Mouse (Mus musculus): Measurements from ENCODE around the gene Tnfrsf25.

Gene Tnfrsf25

GRCm38 (mm10) chr4:152125161-152126025, 9.7 kb downstream of the Tnfrsf25 start:
- DNase-seq: peak in 1 of 2 experiments; percentile 30

GRCm38 (mm10) chr4:152126026-152126920, 10.5 kb downstream of the Tnfrsf25 start:
- DNase-seq: no peak

GRCm38 (mm10) chr4:152127884-152128283, 12.2 kb downstream of the Tnfrsf25 start:
- DNase-seq: no peak

DNA sequence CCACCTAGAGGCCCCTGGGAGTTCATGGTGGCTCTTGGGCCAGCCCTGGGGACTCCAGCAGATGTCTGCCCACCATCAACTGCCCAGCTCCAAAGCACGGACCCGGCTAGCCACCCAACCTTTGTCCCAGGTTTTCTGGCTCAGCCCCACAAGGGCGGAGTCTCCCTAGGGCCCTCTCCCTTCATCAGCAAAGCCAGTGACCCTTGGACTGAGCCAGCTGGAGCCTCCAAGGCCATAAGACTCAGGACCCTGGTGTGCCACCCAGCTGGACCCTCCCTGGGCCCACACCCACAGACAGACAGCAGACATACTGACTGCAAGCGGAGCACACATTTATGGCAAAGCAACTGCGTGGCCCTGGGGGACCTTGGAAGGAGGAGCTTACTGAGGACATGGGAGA, 13.1 kb downstream of the Tnfrsf25 start:
- DNase-seq: no peak

GRCm38 (mm10) chr4:152129395-152129930, 13.7 kb downstream of the Tnfrsf25 start:
- DNase-seq: no peak

DNA sequence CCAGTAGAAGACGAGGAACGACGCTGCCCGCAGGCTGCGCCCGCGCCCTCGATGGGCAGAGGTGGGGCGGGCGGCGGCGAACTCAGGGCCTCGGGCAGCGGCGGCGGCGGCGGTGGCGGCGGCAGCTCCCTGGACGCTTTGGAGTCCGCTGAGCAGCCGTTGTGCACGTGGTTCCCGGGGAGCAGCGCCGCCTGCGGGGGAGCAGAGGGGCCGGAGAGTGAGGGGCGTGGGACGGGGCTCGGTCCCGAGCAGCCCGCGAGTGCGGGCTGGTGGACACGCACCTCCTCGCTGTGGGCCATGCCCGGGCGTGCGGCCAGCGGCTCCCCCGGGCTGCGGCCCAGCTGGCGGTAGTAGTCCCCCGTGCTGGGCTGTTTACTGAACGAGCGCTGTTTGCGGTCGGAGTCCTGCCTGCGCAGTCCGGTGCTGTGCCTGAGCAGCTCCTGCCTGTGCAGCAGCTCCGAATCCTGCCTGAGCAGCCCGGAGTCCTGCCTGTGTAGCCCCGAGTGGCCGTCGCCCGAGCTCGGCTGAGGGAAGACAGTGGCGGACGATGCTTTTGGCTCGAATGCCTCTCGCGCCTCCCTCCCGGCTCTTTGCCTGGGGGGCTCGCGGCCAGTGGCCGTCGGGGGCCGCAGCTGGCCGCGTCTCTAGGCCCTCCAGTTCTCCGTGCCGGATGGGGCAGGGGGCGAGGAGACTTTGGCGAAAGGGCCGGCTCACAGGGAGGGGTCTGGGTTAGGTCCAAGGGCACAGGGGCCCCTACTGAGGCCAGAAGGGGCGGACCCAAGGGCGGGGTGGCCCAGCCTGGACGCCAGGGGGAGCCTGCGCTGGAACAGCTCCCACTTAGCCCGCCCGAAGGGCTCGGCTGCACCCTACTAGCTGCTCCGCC, 15.3 kb downstream of the Tnfrsf25 start:
- peak; percentile 42 to 67 for DNase-seq

DNA sequence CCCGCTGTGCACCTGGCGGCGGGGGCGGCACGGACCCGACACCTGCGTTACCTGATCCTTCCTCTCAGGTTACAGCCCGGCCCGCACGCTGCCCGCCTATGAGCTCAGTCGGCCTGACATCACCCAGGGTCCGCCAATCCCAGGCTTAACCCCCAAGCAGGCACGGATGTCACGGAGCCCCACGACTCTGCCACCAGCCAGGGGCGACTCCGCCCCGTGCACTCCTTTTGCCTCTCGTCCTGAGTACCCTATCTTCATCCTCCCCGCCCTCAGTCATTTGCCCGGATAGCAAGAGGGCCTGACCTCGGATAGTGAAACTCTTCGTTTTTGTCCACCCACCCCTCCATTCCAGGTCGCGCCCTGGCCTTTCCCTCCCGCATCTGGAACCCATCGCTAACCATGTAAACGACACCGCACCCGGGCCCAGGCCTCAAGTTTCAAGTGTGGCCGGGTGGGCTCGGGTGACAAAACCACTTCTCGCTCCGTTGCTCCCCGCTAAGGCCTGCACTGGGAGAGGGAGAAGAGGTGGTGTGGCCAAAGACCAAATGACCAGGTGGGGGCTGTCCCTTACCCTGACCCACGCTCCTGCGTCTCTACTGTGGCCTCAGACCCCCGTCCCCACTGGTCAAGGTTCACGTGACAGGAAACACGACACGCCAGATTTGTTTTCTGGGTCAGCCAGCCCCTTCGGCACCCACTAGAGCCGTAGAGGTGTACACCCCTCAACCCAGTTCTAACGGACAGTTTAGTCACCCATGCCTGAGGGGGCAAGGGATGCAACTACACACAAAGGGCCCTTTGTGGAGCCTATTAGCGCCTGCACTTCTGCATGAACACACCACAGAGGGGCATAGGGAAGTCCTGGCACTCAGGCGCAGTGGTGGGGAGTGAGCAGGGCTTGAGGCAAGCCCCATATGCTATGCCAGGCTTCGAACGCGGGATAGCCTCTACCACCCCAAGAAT, 16.4 kb downstream of the Tnfrsf25 start:
- DNase-seq: no peak

DNA sequence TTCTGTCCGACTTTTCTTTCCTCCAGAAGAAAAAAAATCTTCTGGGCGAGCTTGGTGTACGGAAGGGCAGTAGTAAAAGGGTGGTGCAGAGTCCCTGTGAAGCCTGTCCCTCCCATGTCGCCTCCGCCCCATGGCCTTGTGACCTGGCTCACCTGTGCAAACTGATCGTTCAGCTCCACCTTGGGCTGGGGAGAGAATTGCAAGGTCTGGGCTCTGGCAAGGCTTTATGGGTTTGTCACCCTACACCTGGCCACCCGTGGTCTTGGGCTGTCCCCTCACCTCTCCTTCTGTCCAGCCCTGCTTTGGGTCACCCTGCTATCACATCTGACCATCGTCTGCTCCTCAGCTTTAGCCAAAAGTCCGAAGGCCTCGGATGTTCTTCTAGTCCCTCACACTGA, 17.0 kb downstream of the Tnfrsf25 start:
- no peak for DNase-seq

- DNase-seq: no peak
These were observed 17.5 kb downstream of the Tnfrsf25 start for GRCm38 (mm10) chr4:152133213-152133612.

- peak; percentile 50 to 53 for DNase-seq
These were observed 18.8 kb downstream of the Tnfrsf25 start for GRCm38 (mm10) chr4:152134507-152134906.

- DNase-seq: no peak
These were observed 19.6 kb downstream of the Tnfrsf25 start for GRCm38 (mm10) chr4:152135363-152135762.

GRCm38 (mm10) chr4:152136112-152136875, 20.6 kb downstream of the Tnfrsf25 start:
- no peak for DNase-seq

DNA sequence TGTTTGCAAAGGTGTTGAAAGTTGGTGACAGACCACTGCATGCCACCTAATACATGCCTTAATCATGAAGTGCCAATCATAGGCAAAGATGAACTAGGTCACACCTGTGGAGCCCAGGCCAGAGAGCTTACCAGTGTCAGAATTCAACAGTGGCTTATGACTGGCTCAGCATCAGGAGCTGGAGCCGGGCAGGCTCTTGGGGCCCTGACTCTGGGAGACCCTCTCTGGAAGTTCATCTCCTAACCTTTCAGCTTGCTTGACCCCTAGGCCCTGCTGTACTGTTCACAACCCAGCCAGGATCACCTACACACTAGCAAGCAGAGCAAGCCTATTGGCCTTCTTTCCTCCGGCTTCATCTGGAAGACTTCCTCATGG, 21.1 kb downstream of the Tnfrsf25 start:
- DNase-seq: no peak

DNA sequence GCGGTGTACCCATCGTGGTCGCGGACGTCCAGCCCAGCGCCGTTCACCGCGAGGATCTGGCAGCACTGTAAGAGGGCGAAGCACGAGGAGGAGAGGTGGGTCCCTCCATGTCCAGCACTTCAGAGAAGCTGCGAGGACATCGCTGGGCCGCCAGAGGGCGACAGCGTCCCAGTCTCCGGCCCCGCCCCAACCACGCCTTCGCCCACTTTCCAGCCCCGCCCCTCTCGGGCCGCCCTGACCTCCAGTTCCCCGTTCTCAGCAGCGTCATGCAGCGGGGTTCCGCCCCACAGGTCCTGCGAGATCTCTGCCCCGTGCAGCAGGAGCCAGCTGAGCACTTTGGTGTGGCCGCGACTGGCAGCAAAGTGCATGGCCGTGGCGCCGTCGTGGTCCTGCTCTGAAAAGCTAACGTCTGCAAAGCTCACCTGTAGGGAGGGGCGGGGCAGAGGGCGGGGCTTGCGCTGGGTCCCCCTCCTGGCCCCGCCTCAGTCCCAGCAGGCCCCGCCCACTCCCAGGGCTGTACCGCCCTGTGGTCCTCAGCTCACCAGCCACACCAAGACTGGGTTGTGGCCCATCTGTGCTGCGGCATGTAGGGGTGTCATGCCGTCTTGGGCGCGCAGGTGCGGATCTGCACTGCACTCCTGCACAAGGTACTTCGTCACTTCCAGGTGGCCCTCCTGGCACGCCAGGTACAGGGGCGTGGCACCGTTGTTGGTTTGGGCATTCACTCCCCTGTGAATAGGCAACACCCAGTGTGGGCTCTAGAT, 22.9 kb downstream of the Tnfrsf25 start:
- DNase-seq: peak; percentile 86 to 90

- DNase-seq: peak in 1 of 2 experiments; percentile 57
These were observed 24.7 kb downstream of the Tnfrsf25 start for GRCm38 (mm10) chr4:152140441-152140840.

GRCm38 (mm10) chr4:152141521-152142135, 25.9 kb downstream of the Tnfrsf25 start:
- no peak for DNase-seq

DNA sequence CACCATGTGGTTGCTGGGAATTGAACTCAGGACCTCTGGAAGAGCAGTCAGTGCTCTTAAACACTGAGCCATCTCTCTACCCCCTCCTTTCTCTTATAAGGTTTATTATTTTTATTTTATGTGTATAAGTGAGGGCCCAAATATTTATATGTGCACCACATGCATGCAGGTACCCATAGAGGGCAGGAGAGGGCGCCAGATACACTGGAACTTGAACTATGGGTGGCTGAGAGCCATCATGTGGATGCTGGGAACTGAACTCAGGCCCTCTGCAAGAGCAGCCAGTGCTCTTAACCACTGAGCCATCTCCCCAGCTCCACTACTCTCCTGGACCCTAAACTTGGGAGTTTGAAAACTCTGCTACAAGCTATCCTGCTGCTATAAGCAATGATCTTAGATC, 27.9 kb downstream of the Tnfrsf25 start:
- no peak for DNase-seq

GRCm38 (mm10) chr4:152145473-152145872, 29.7 kb downstream of the Tnfrsf25 start:
- no peak for DNase-seq
